ENCODE assay signal across 13 mouse cellular contexts in the genomic region with DNA sequence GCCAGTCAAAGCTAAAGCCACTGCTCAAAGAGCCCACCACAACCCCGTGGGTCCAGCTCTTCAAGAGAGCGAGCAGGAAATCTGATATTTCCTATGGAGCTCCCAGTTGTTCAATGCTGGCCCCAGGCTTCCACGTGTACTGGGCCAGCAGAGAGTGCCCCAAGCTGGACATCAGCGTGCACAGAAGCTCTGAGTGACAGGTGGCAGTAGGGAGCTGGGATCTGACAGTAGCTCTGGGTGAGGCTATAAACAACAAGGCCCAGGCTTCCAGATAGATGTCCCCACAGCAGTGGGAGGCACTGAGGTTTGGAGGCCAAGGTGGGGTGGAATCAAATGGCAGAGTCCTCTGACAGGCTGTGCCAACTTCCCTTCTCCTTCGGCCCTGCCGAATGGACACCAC.
A peak's percentile ranks its signal among the peaks of the same experiment; 100 is the strongest.
DNase-seq lines count a peak whose midpoint lies in the region; ATAC-seq and TF ChIP-seq lines count a peak whose summit lies in the region.
"Had no signal": no experiment of that assay in that cellular context is flagged by ENCODE, and none has a peak within 500 bp of the region (broad histone marks: within the 10 kb centered on the region; RNA-seq: fewer than 3 reads in every experiment).

No protein-coding gene starts in this region.

- dilution Hi-C loops in CH12.LX (cut with MboI; ENCODE audit: extremely low pct_ligation_motif_present, extremely low pct_unique_long_range_greater_than_20kb, low sequenced_read_pairs), result no loop called here

- no peaks in the 10 kb centered on the region for H3K27me3 ChIP-seq in kidney, postnatal 0 days (ENCODE audit: insufficient read depth, low read length)
- no peaks in the 10 kb centered on the region for H3K27me3 ChIP-seq in CH12.LX (replicated peaks)
- H3K27me3 ChIP-seq in embryonic facial prominence, embryonic 14.5 days (replicated peaks; ENCODE audit: control insufficient read depth, insufficient read depth, low read length), result no peaks in the 10 kb centered on the region
- no peaks in the 10 kb centered on the region for H3K27me3 ChIP-seq in forebrain, postnatal 0 days (ENCODE audit: insufficient read depth, low read length)
- H3K27me3 ChIP-seq: embryonic facial prominence, embryonic 12.5 days; hindbrain, embryonic 12.5 days; lung, embryonic 15.5 days had no signal

- H3K79me2 ChIP-seq in CH12.LX (replicated peaks; ENCODE audit: control insufficient read depth, extremely low read depth, insufficient read depth, poor library complexity, severe bottlenecking), result no peaks in the 10 kb centered on the region

- peak; percentile 43; the same call in 1 of the 2 replicates for TF ChIP-seq CTCF in kidney, postnatal 0 days (IDR thresholded peaks at IDR 0.05; ENCODE audit: low read depth)
- TF ChIP-seq CTCF in CH12.LX (conservative IDR thresholded peaks at IDR 0.05 in 1 of 2, IDR thresholded peaks at IDR 0.05 in 1 of 2; ENCODE audit: low read depth in 2 of 2, low read length in 2 of 2), result peak in 1 of 2 experiments; percentile 48; a peak in 2 of 4 replicates
- no peak; the same call in 1 of the 2 replicates for TF ChIP-seq CTCF in forebrain, postnatal 0 days (IDR thresholded peaks at IDR 0.05; ENCODE audit: low read depth)

- DNase-seq in gastrocnemius, adult 18-20 months (ENCODE audit: low spot score), result peak; percentile 66
- no peak for DNase-seq in gastrocnemius, postnatal 10 days
- no peak for DNase-seq in kidney, postnatal 0 days (ENCODE audit: low spot score)
- no peak for DNase-seq in kidney, adult 11 months
- DNase-seq in CH12.LX (ENCODE audit: extremely low read depth), result no peak
- DNase-seq in embryonic facial prominence, embryonic 14.5 days (ENCODE audit: low spot score), result peak; percentile 43
- DNase-seq in adrenal gland, postnatal 14 days, result no peak
- DNase-seq in forebrain, postnatal 0 days, result no peak
- DNase-seq: kidney, postnatal 14 days had no signal

- in situ Hi-C loops in CH12.LX (cut with MboI; ENCODE audit: low pct_ligation_motif_present, low pct_unique_long_range_greater_than_20kb, low sequenced_read_pairs), result no loop called here

- no peak overlapping the region for H3K27ac ChIP-seq in kidney, postnatal 0 days
- H3K27ac ChIP-seq in CH12.LX (ENCODE audit: insufficient read depth, low read depth), result no peak overlapping the region
- H3K27ac ChIP-seq in embryonic facial prominence, embryonic 14.5 days (replicated peaks; ENCODE audit: low read depth, low read length), result no peak overlapping the region
- H3K27ac ChIP-seq in forebrain, postnatal 0 days (ENCODE audit: low read depth, low read length), result no peak overlapping the region
- H3K27ac ChIP-seq: embryonic facial prominence, embryonic 12.5 days; hindbrain, embryonic 12.5 days; lung, embryonic 15.5 days had no signal

- ATAC-seq in kidney, postnatal 0 days (replicated peaks; ENCODE audit: low FRiP score, low read depth), result no peak
- no peak for ATAC-seq in embryonic facial prominence, embryonic 14.5 days (ENCODE audit: low read depth)
- no peak for ATAC-seq in forebrain, postnatal 0 days

- TF ChIP-seq EP300 in CH12.LX (IDR thresholded peaks at IDR 0.05; ENCODE audit: low read length), result no peak

- H3K4me1 ChIP-seq in kidney, postnatal 0 days (replicated peaks; ENCODE audit: insufficient read depth, low read length), result no peaks in the 10 kb centered on the region
- peaks cover 12 to 25% of the 10 kb centered on the region in 2 experiments; a peak in 3 of 4 replicates for H3K4me1 ChIP-seq in CH12.LX (ENCODE audit: control insufficient read depth in 1 of 2, insufficient read depth in 2 of 2)
- peaks cover 22% of the 10 kb centered on the region for H3K4me1 ChIP-seq in embryonic facial prominence, embryonic 14.5 days (ENCODE audit: control insufficient read depth, insufficient read depth, low read length)
- H3K4me1 ChIP-seq in forebrain, postnatal 0 days (ENCODE audit: insufficient read depth), result no peaks in the 10 kb centered on the region
- H3K4me1 ChIP-seq: lung, embryonic 15.5 days had no signal

- no peak overlapping the region for H3K4me3 ChIP-seq in kidney, postnatal 0 days (replicated peaks; ENCODE audit: low read depth, low read length)
- no peak overlapping the region for H3K4me3 ChIP-seq in CH12.LX (replicated peaks in 1 of 3; ENCODE audit: low read depth in 2 of 3, low read length in 2 of 3, poor library complexity in 1 of 3)
- H3K4me3 ChIP-seq in embryonic facial prominence, embryonic 14.5 days (ENCODE audit: low read depth, low read length), result no peak overlapping the region
- H3K4me3 ChIP-seq in forebrain, postnatal 0 days (ENCODE audit: low read depth, low read length), result no peak overlapping the region
- H3K4me3 ChIP-seq: embryonic facial prominence, embryonic 12.5 days; hindbrain, embryonic 12.5 days; lung, embryonic 15.5 days had no signal

- no peaks in the 10 kb centered on the region for H3K36me3 ChIP-seq in kidney, postnatal 0 days (ENCODE audit: insufficient read depth, low read length)
- peaks cover 11 to 88% of the 10 kb centered on the region in 2 experiments for H3K36me3 ChIP-seq in CH12.LX (replicated peaks in 1 of 2; ENCODE audit: control insufficient read depth in 1 of 2, insufficient read depth in 1 of 2, low read length in 1 of 2)
- H3K36me3 ChIP-seq in embryonic facial prominence, embryonic 14.5 days (ENCODE audit: control insufficient read depth, insufficient read depth, low read length), result no peaks in the 10 kb centered on the region
- peaks cover 4% of the 10 kb centered on the region; the same call in 1 of the 2 replicates for H3K36me3 ChIP-seq in forebrain, postnatal 0 days (ENCODE audit: insufficient read depth)
- H3K36me3 ChIP-seq: G1E; lung, embryonic 15.5 days had no signal

- 29% methylated on average over 6 of the region's 6 CpGs for WGBS in kidney, postnatal 0 days
- 31% methylated on average over 6 of the region's 6 CpGs for WGBS in embryonic facial prominence, embryonic 14.5 days
- 71% methylated on average over 6 of the region's 6 CpGs for WGBS in forebrain, postnatal 0 days

- H3K9ac ChIP-seq in kidney, postnatal 0 days (ENCODE audit: low read depth, low read length), result no peak overlapping the region
- H3K9ac ChIP-seq in CH12.LX (ENCODE audit: insufficient read depth, low read depth), result no peak overlapping the region
- H3K9ac ChIP-seq in embryonic facial prominence, embryonic 14.5 days (ENCODE audit: low read depth, low read length), result no peak overlapping the region
- no peak overlapping the region for H3K9ac ChIP-seq in forebrain, postnatal 0 days
- H3K9ac ChIP-seq: embryonic facial prominence, embryonic 12.5 days; hindbrain, embryonic 12.5 days; lung, embryonic 15.5 days had no signal

- H3K9me3 ChIP-seq in kidney, postnatal 0 days (replicated peaks; ENCODE audit: low read length), result no peaks in the 10 kb centered on the region
- no peaks in the 10 kb centered on the region for H3K9me3 ChIP-seq in CH12.LX (replicated peaks; ENCODE audit: low read length)
- no peaks in the 10 kb centered on the region for H3K9me3 ChIP-seq in embryonic facial prominence, embryonic 14.5 days (ENCODE audit: control insufficient read depth, low read length)
- no peaks in the 10 kb centered on the region for H3K9me3 ChIP-seq in forebrain, postnatal 0 days (ENCODE audit: low read length)
- H3K9me3 ChIP-seq: embryonic facial prominence, embryonic 12.5 days; hindbrain, embryonic 12.5 days; lung, embryonic 15.5 days had no signal

- TF ChIP-seq POLR2A in CH12.LX (IDR thresholded peaks at IDR 0.05; ENCODE audit: low read depth, low read length), result no peak

- TF ChIP-seq RAD21 in CH12.LX (IDR thresholded peaks at IDR 0.05; ENCODE audit: low read depth, low read length), result peak; percentile 43

- H3K4me2 ChIP-seq in kidney, postnatal 0 days (ENCODE audit: low read length), result no peak overlapping the region
- H3K4me2 ChIP-seq in CH12.LX (ENCODE audit: insufficient read depth, low read depth, poor library complexity, severe bottlenecking), result no peak overlapping the region
- no peak overlapping the region for H3K4me2 ChIP-seq in embryonic facial prominence, embryonic 14.5 days (ENCODE audit: low read depth, low read length)
- no peak overlapping the region for H3K4me2 ChIP-seq in forebrain, postnatal 0 days (ENCODE audit: low read depth)
- H3K4me2 ChIP-seq: embryonic facial prominence, embryonic 12.5 days; hindbrain, embryonic 12.5 days; lung, embryonic 15.5 days had no signal

TF ChIP-seq in CH12.LX, 34 proteins besides CTCF, POLR2A, EP300 and RAD21:
- TF ChIP-seq ETS1 (conservative IDR thresholded peaks at IDR 0.05; ENCODE audit: low read depth, low read length), result no peak
- peak; percentile 57 for TF ChIP-seq SMC3 (IDR thresholded peaks at IDR 0.05; ENCODE audit: low read depth, low read length)
- no peak for TF ChIP-seq TCF12 (IDR thresholded peaks at IDR 0.05; ENCODE audit: low read depth, low read length)

Comparison
In these comparisons a context has a peak if more than half of its experiments do, and no peak if none do; other contexts are left out.
1. DNase-seq: peak in gastrocnemius, adult 18-20 months (single experiment) and embryonic facial prominence, embryonic 14.5 days (single experiment); none in gastrocnemius, postnatal 10 days (single experiment), kidney, postnatal 0 days (single experiment), kidney, adult 11 months (single experiment), CH12.LX (single experiment), adrenal gland, postnatal 14 days (single experiment) and forebrain, postnatal 0 days (single experiment).